Mouse (Mus musculus) heart, adult 2 months (tissue): ENCODE data around the gene Fcor.

Source experiments
- CTCF ChIP-seq: fragments of 200-600 bp; IDR thresholded peaks from 2 replicates; pipeline ENCODE4 v1.8.1; 2022; ENCODE audit warnings: antibody characterized with exemption, mild to moderate bottlenecking, moderate library complexity
- EP300 ChIP-seq: fragments of 200-500 bp; IDR thresholded peaks from 2 replicates; pipeline ENCODE4 v1.6.1; 2011; ENCODE audit warnings: low read depth, low read length, control low read depth; ENCODE audit not compliant: insufficient read depth

DNA sequence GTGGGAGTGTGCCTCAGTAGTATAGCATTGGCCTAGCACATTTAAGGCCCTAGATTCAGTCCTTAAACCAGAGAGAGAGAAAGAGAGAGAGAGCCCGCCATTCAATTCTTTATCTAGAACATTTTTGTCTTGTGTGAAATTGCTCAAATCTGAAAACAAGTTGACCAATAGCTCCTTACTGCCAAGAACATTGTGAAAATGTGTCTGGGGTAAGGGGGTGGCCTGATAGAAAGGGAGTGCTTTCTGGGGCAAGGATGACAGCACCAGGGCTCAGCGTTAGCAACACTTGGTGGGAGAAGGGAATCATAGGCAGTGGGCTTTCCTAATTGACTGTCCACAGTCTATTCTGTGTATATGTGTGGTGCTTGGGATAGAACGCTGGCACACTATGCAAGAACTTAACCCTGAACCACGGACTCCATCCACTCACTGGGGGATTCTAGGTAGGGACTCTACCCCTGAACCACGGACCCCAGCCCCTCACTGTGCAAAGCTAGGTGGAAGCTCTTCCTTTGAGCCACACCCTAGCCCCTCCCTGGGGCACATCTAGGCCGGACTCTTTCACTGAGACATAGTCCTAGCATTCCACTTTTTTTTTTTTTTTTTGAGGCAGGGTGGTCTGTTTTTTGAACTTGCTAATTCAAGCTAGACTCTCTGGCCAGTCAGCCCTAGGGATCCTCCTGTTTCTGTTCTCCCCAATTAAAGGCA lies 25.2 kb downstream of the Fcor start:
- TF ChIP-seq CTCF, result no peak
- TF ChIP-seq EP300, result no peak
